In the genomic region with DNA sequence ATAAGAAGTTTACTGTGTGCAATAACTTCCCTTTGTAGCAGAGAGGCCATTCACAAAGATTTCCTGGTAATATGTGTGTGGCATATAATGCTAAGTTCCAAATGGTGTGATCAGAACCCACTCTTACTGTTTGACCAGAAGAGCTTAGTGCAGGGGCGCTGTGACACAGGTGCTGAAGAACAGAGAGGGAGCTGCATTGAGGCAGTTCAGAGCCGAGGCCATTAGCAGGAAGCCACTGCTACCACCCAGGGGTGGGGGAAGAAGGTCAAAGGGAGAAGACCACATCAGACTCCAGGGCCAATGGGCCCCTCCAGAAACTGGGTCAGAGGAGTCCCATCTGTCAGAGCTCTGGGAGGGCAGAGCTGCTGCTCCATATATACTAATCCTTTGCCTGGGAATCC, we compare ENCODE assay signal across 8 mouse cellular contexts. TPM values are rescaled to one million over a fixed set of nuclear protein-coding genes. Genes with fewer than 3 reads are reported as not detected.
DNase-seq lines count a peak whose midpoint lies in the region; ATAC-seq and TF ChIP-seq lines count a peak whose summit lies in the region.

No protein-coding gene starts in this region.

- peak overlapping the region; percentile 87 for H3K4me2 ChIP-seq in lung, embryonic 15.5 days
- peak overlapping the region; percentile 95 for H3K4me2 ChIP-seq in embryonic facial prominence, embryonic 12.5 days (replicated peaks)
- peak overlapping the region; percentile 94 for H3K4me2 ChIP-seq in intestine, embryonic 14.5 days (ENCODE audit: low read length)
- H3K4me2 ChIP-seq in midbrain, postnatal 0 days (ENCODE audit: low read depth, low read length, poor library complexity, severe bottlenecking): peak overlapping the region; percentile 90

- no peak overlapping the region for H3K27ac ChIP-seq in lung, embryonic 15.5 days
- no peak overlapping the region for H3K27ac ChIP-seq in embryonic facial prominence, embryonic 12.5 days
- H3K27ac ChIP-seq in intestine, embryonic 14.5 days (ENCODE audit: low read depth): no peak overlapping the region
- no peak overlapping the region for H3K27ac ChIP-seq in midbrain, postnatal 0 days (ENCODE audit: low read depth, low read length)

- no peaks in the 10 kb centered on the region for H3K36me3 ChIP-seq in lung, embryonic 15.5 days
- no peaks in the 10 kb centered on the region for H3K36me3 ChIP-seq in embryonic facial prominence, embryonic 12.5 days
- no peaks in the 10 kb centered on the region for H3K36me3 ChIP-seq in intestine, embryonic 14.5 days (ENCODE audit: control insufficient read depth, insufficient read depth, low read length)
- H3K36me3 ChIP-seq in midbrain, postnatal 0 days (ENCODE audit: insufficient read depth, low read length): no peaks in the 10 kb centered on the region

- no peaks in the 10 kb centered on the region for H3K9me3 ChIP-seq in lung, embryonic 15.5 days
- no peaks in the 10 kb centered on the region for H3K9me3 ChIP-seq in embryonic facial prominence, embryonic 12.5 days
- no peaks in the 10 kb centered on the region for H3K9me3 ChIP-seq in intestine, embryonic 14.5 days (ENCODE audit: control insufficient read depth, low read length)
- H3K9me3 ChIP-seq in midbrain, postnatal 0 days (ENCODE audit: low read length): no peaks in the 10 kb centered on the region

- WGBS in lung, embryonic 15.5 days: 42% methylated on average over 2 of the region's 2 CpGs
- 33% methylated on average over 2 of the region's 2 CpGs for WGBS in embryonic facial prominence, embryonic 12.5 days
- 27% methylated on average over 2 of the region's 2 CpGs for WGBS in intestine, embryonic 14.5 days
- WGBS in midbrain, postnatal 0 days: 37% methylated on average over 2 of the region's 2 CpGs

- H3K4me1 ChIP-seq in lung, embryonic 15.5 days: peaks cover 37% of the 10 kb centered on the region
- peaks cover 21% of the 10 kb centered on the region for H3K4me1 ChIP-seq in embryonic facial prominence, embryonic 12.5 days
- H3K4me1 ChIP-seq in intestine, embryonic 14.5 days (replicated peaks; ENCODE audit: control insufficient read depth, insufficient read depth, low read length): peaks cover 27% of the 10 kb centered on the region
- peaks cover 10% of the 10 kb centered on the region for H3K4me1 ChIP-seq in midbrain, postnatal 0 days (ENCODE audit: insufficient read depth, low read length)

- H3K27me3 ChIP-seq in lung, embryonic 15.5 days: no peaks in the 10 kb centered on the region
- no peaks in the 10 kb centered on the region for H3K27me3 ChIP-seq in embryonic facial prominence, embryonic 12.5 days
- no peaks in the 10 kb centered on the region for H3K27me3 ChIP-seq in intestine, embryonic 14.5 days (replicated peaks; ENCODE audit: control insufficient read depth, insufficient read depth, low read length)
- no peaks in the 10 kb centered on the region for H3K27me3 ChIP-seq in midbrain, postnatal 0 days (ENCODE audit: insufficient read depth, low read length)

- peak overlapping the region; percentile 73; the same call in 1 of the 2 replicates for H3K4me3 ChIP-seq in lung, embryonic 15.5 days
- peak overlapping the region; percentile 98; the same call in 1 of the 2 replicates for H3K4me3 ChIP-seq in embryonic facial prominence, embryonic 12.5 days
- H3K4me3 ChIP-seq in intestine, embryonic 14.5 days (ENCODE audit: low read depth, low read length): peak overlapping the region; percentile 77
- H3K4me3 ChIP-seq in midbrain, postnatal 0 days (ENCODE audit: low read depth, low read length): peak overlapping the region; percentile 94

- ATAC-seq in lung, embryonic 15.5 days (ENCODE audit: borderline replicate concordance, extremely low read depth, low FRiP score, low TSS enrichment): no peak
- ATAC-seq in embryonic facial prominence, embryonic 12.5 days (ENCODE audit: insufficient number of reproducible peaks, insufficient read depth, low FRiP score, low TSS enrichment): no peak
- no peak for ATAC-seq in intestine, embryonic 14.5 days (replicated peaks; ENCODE audit: low FRiP score, low TSS enrichment, low read depth)
- no peak for ATAC-seq in midbrain, postnatal 0 days (ENCODE audit: low FRiP score)

- H3K9ac ChIP-seq in lung, embryonic 15.5 days: no peak overlapping the region
- 0 out of 2 replicates have a peak overlapping the region, but pooled peaks have one; percentile 97 for H3K9ac ChIP-seq in embryonic facial prominence, embryonic 12.5 days
- H3K9ac ChIP-seq in intestine, embryonic 14.5 days (ENCODE audit: low read length): no peak overlapping the region
- H3K9ac ChIP-seq in midbrain, postnatal 0 days (replicated peaks; ENCODE audit: low read length, poor library complexity, severe bottlenecking): no peak overlapping the region

- no peak for DNase-seq in lung, postnatal 14 days
- no peak for DNase-seq in intestine, embryonic 14.5 days (ENCODE audit: low spot score)
- DNase-seq in midbrain, postnatal 0 days (ENCODE audit: low spot score): no peak
- no peak for DNase-seq in urinary bladder, postnatal 25 days (ENCODE audit: low spot score)
- DNase-seq in left cerebral cortex, adult 9 months (ENCODE audit: low spot score in 2 of 2): no peak
- DNase-seq in gastrocnemius, postnatal 4 days (ENCODE audit: low spot score in 2 of 2): no peak

- no peak for TF ChIP-seq CTCF in midbrain, postnatal 0 days (IDR thresholded peaks at IDR 0.05)

RNA-seq across cellular contexts. Expression of a gene that starts 1.8 kb away (rescaled TPM):
- polyA plus RNA-seq in lung, embryonic 15.5 days (2015; fragmentation: Nextera tagmentation; extraction: Ambion mirVana): 29.6 and 33.5 TPM in 2 replicates
- 37.7 and 37.9 TPM in 2 replicates for polyA plus RNA-seq in embryonic facial prominence, embryonic 12.5 days (2016; fragmentation: Nextera tagmentation; extraction: Ambion mirVana)
- polyA plus RNA-seq in intestine, embryonic 14.5 days (2014; fragmentation: Nextera tagmentation; extraction: Ambion mirVana): 38.4 and 38.6 TPM in 2 replicates
- 75.1 and 77.5 TPM in 2 replicates for total RNA-seq in midbrain, postnatal 0 days (2014; rRNA removed)
- 36.6 and 38.2 TPM in 2 replicates for polyA plus RNA-seq in midbrain, postnatal 0 days (2015; fragmentation: Nextera tagmentation; extraction: Ambion mirVana)
- 10 to 100 TPM; 48.4 to 50.2 TPM for total RNA-seq in gastrocnemius, postnatal 4 days (2021)

RNA-seq across cellular contexts. Expression of a gene that starts 51.4 kb away (rescaled TPM):
- polyA plus RNA-seq in lung, embryonic 15.5 days (2015; fragmentation: Nextera tagmentation; extraction: Ambion mirVana): 1.2 and 1.3 TPM in 2 replicates
- polyA plus RNA-seq in embryonic facial prominence, embryonic 12.5 days (2016; fragmentation: Nextera tagmentation; extraction: Ambion mirVana): 3.7 and 3.9 TPM in 2 replicates
- 1.8 and 2.0 TPM in 2 replicates for polyA plus RNA-seq in intestine, embryonic 14.5 days (2014; fragmentation: Nextera tagmentation; extraction: Ambion mirVana)
- not detected in 2 replicates for total RNA-seq in midbrain, postnatal 0 days (2014; rRNA removed)
- polyA plus RNA-seq in midbrain, postnatal 0 days (2015; fragmentation: Nextera tagmentation; extraction: Ambion mirVana): 1.2 and 1.9 TPM in 2 replicates
- under 1 TPM; 0.47 to 0.74 TPM for total RNA-seq in gastrocnemius, postnatal 4 days (2021)
